Mouse (Mus musculus): Measurements from ENCODE around the gene Dut. TPM values are rescaled to one million over a fixed set of nuclear protein-coding genes. Genes with fewer than 3 reads are reported as not detected.

Dut gene
- polyA plus RNA-seq, 1 experiment from 2014 or later, result 105 TPM

DNA sequence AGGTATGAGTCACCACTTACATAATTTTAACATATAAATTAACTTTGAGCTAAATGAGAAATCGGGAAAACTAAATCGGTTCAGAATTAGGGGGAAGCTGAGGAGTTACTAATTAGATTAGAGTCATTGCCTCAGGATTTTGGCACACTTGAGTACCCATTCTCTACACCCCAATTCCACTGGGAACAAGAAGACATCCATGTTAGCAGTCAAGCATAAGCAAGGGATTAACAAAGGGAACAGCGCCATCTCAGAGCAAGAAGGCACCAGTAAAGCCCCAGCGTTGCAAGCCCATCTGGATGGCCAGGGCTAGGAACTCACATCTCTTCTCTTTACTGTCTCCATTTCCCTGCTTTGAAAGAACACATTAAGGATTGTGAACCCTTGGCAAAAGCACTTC is 38.8 kb downstream of the Dut start:
- H3K9me3 ChIP-seq (replicated peaks), result no peaks in the 10 kb centered on the region
- 70% methylated on average over 4 of the region's 4 CpGs for WGBS
- H3K4me2 ChIP-seq (replicated peaks), result no peak overlapping the region
- no peak for ATAC-seq (ENCODE audit: insufficient number of reproducible peaks, low FRiP score, low TSS enrichment, low read depth)
- H3K36me3 ChIP-seq, result no peaks in the 10 kb centered on the region
- H3K4me3 ChIP-seq (replicated peaks), result no peak overlapping the region
- no peak overlapping the region for H3K27ac ChIP-seq (replicated peaks)
- H3K9ac ChIP-seq, result no peak overlapping the region
- H3K4me1 ChIP-seq, result peaks cover 7% of the 10 kb centered on the region; the same call in 1 of the 2 replicates
- H3K27me3 ChIP-seq, result no peaks in the 10 kb centered on the region

DNA sequence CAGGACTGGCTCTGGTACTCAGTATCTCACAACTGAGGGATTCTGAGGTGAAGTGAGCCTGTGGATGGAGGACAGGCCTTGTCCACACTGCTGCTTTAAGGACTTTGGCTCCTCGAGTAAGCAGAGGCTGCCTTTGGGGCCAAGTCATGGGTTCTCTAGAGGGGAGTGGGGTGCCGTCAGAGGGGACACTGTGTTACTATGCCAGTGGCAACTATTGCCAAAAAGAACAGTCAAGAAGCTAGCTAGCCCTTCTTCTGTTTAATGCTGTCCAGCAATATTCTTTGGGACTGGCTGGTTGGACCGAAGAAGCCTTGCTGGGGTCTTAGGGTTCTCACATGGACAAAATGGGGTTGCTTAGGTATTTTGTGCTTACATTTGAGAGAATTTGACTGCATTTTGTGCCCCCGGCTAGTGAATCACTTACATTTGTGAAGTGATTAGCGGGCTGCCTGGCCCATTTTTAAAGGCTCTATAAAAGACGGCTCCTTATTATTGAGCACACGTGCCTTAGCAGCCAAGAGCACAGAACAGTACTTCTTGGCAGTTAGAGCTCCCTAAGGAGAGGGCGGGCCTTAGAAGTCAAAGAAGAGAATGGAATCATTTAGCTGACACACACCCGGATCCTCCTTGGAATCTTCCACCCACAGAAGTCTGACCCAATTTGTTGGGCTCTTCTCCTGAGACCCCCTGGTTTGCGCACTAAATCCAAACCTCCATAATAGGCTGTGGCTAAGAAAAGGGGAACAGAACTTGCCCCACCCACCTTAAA is 43.4 kb downstream of the Dut start:
- peak; percentile 65; the same call in 1 of the 2 replicates for ATAC-seq (ENCODE audit: insufficient number of reproducible peaks, low FRiP score, low TSS enrichment, low read depth)
- peaks cover 8% of the 10 kb centered on the region; the same call in 1 of the 2 replicates for H3K4me1 ChIP-seq
- no peaks in the 10 kb centered on the region for H3K9me3 ChIP-seq (replicated peaks)
- no peaks in the 10 kb centered on the region for H3K36me3 ChIP-seq
- no peak overlapping the region for H3K9ac ChIP-seq
- no peak overlapping the region for H3K4me3 ChIP-seq (replicated peaks)
- no peaks in the 10 kb centered on the region for H3K27me3 ChIP-seq
- 61% methylated on average over 10 of the region's 10 CpGs for WGBS
- H3K27ac ChIP-seq (replicated peaks), result no peak overlapping the region
- no peak overlapping the region for H3K4me2 ChIP-seq (replicated peaks)

DNA sequence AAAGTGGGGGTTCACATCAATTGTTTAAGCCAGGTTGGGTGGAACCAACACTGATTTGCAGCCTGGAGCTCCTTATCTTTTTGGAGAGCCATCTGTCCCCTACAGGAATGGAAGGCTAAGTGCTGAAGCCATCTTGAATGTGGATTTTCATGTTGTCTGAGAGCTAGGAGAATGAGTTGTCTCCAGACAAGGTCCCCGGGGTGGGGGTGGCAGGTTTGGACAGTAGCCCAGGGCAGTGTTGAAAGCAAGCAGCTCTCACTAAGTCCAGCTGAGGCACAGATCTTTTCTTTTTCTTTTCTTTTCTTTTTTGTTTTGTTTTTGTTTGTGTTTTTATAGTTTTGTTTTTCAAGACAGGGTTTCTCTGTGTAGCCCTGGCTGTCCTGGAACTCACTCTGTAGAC is 44.1 kb downstream of the Dut start:
- 73% methylated on average over 1 of the region's 1 CpGs for WGBS
- H3K36me3 ChIP-seq, result no peaks in the 10 kb centered on the region
- no peak overlapping the region for H3K4me3 ChIP-seq (replicated peaks)
- no peak overlapping the region for H3K27ac ChIP-seq (replicated peaks)
- ATAC-seq (ENCODE audit: insufficient number of reproducible peaks, low FRiP score, low TSS enrichment, low read depth), result no peak
- H3K27me3 ChIP-seq, result no peaks in the 10 kb centered on the region
- no peaks in the 10 kb centered on the region for H3K9me3 ChIP-seq (replicated peaks)
- H3K4me2 ChIP-seq (replicated peaks), result no peak overlapping the region
- peaks cover 8% of the 10 kb centered on the region; the same call in 1 of the 2 replicates for H3K4me1 ChIP-seq
- no peak overlapping the region for H3K9ac ChIP-seq

GRCm38 (mm10) chr2:125292616-125293015 is 45.6 kb downstream of the Dut start:
- no peak overlapping the region for H3K9ac ChIP-seq
- WGBS, result 59% methylated on average over 7 of the region's 7 CpGs
- H3K9me3 ChIP-seq (replicated peaks), result no peaks in the 10 kb centered on the region
- no peaks in the 10 kb centered on the region for H3K36me3 ChIP-seq
- no peak for ATAC-seq (ENCODE audit: insufficient number of reproducible peaks, low FRiP score, low TSS enrichment, low read depth)
- no peak overlapping the region for H3K4me3 ChIP-seq (replicated peaks)
- no peak overlapping the region for H3K27ac ChIP-seq (replicated peaks)
- peaks cover 8% of the 10 kb centered on the region; the same call in 1 of the 2 replicates for H3K4me1 ChIP-seq
- H3K4me2 ChIP-seq (replicated peaks), result no peak overlapping the region
- H3K27me3 ChIP-seq, result no peaks in the 10 kb centered on the region

DNA sequence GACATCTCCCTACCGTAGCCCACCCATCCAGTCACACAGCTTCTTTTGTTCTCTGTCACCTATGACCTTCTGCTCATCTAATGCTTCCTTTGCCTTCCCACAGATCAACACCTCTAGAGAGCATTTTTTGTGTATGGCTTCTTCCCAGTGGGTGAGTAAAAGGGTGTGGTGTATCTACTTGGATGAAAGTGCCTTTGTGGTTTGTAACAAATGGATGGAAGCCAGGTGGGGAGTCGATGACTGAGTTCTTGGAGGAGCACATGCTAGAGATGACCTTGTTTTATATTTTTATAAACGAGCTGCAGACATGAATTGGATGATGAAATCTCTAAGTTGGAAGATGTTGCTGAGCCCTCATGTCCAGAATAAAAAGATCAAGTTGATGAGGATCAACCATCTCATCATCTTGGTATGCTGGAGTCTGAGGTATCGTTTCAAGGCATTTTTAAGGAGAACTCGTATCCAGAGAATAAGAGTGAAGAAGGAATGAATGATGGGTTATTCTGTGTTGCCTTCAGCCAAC is 47.0 kb downstream of the Dut start:
- H3K27ac ChIP-seq (replicated peaks), result no peak overlapping the region
- H3K9ac ChIP-seq, result no peak overlapping the region
- H3K36me3 ChIP-seq, result no peaks in the 10 kb centered on the region
- WGBS, result 59% methylated on average over 5 of the region's 5 CpGs
- no peak overlapping the region for H3K4me3 ChIP-seq (replicated peaks)
- no peak overlapping the region for H3K4me2 ChIP-seq (replicated peaks)
- H3K9me3 ChIP-seq (replicated peaks), result no peaks in the 10 kb centered on the region
- no peaks in the 10 kb centered on the region for H3K27me3 ChIP-seq
- no peak for ATAC-seq (ENCODE audit: insufficient number of reproducible peaks, low FRiP score, low TSS enrichment, low read depth)
- H3K4me1 ChIP-seq, result peaks cover 8% of the 10 kb centered on the region; the same call in 1 of the 2 replicates

DNA sequence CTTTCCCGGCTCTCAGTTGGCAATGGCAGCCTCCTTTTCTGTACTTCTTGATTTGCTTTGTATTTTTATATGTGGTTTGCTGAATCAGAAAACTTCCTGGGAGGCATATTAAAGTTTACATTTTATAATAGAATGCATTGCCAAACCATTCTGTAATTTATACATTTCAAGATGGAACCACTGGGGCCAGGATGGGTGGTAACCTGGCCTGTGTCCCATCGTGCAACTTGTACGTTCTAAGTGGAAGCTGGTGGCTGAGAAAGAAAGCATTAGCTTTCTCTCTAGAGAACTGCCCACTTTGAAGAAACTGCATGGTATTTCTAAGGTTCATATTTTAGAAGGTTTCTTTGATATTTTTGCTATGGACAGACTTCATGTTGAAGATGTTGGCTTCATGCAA is 48.5 kb downstream of the Dut start:
- no peak overlapping the region for H3K27ac ChIP-seq (replicated peaks)
- 60% methylated on average over 3 of the region's 3 CpGs for WGBS
- no peaks in the 10 kb centered on the region for H3K36me3 ChIP-seq
- no peak overlapping the region for H3K4me2 ChIP-seq (replicated peaks)
- no peaks in the 10 kb centered on the region for H3K9me3 ChIP-seq (replicated peaks)
- H3K4me1 ChIP-seq, result 0 out of 2 replicates have a peak, but pooled peaks cover 3% of the 10 kb centered on the region
- no peak for ATAC-seq (ENCODE audit: insufficient number of reproducible peaks, low FRiP score, low TSS enrichment, low read depth)
- no peak overlapping the region for H3K4me3 ChIP-seq (replicated peaks)
- no peak overlapping the region for H3K9ac ChIP-seq
- no peaks in the 10 kb centered on the region for H3K27me3 ChIP-seq

- H3K27ac ChIP-seq (replicated peaks), result no peak overlapping the region
- no peak overlapping the region for H3K9ac ChIP-seq
- no peaks in the 10 kb centered on the region for H3K27me3 ChIP-seq
- no peak for ATAC-seq (ENCODE audit: insufficient number of reproducible peaks, low FRiP score, low TSS enrichment, low read depth)
- H3K4me1 ChIP-seq, result peaks cover 12% of the 10 kb centered on the region; the same call in 1 of the 2 replicates
- H3K4me2 ChIP-seq (replicated peaks), result no peak overlapping the region
- H3K4me3 ChIP-seq (replicated peaks), result no peak overlapping the region
- no peaks in the 10 kb centered on the region; the same call in 1 of the 2 replicates for H3K36me3 ChIP-seq
- H3K9me3 ChIP-seq (replicated peaks), result no peaks in the 10 kb centered on the region
- 89% methylated on average over 1 of the region's 1 CpGs for WGBS
Observed at GRCm38 (mm10) chr2:125298841-125299240, 51.9 kb downstream of the Dut start.

GRCm38 (mm10) chr2:125301877-125302624 is 55.1 kb downstream of the Dut start:
- Histone ChIP-seq H3K9ac (no peak overlapping the region), H3K36me3 (peaks cover 16% of the 10 kb centered on the region), H3K4me3 (replicated peaks) (no peak overlapping the region), H3K4me1 (peaks cover 12% of the 10 kb centered on the region; the same call in 1 of the 2 replicates), H3K4me2 (replicated peaks) (no peak overlapping the region), H3K9me3 (replicated peaks) (no peaks in the 10 kb centered on the region), H3K27ac (replicated peaks) (peak overlapping the region; percentile 63), H3K27me3 (no peaks in the 10 kb centered on the region)
- peak; percentile 65 for ATAC-seq (ENCODE audit: insufficient number of reproducible peaks, low FRiP score, low TSS enrichment, low read depth)
- 31% methylated on average over 9 of the region's 9 CpGs for WGBS

GRCm38 (mm10) chr2:125302625-125302924 is 55.6 kb downstream of the Dut start:
- H3K4me2 ChIP-seq (replicated peaks), result no peak overlapping the region
- peaks cover 21% of the 10 kb centered on the region for H3K36me3 ChIP-seq
- 77% methylated on average over 8 of the region's 8 CpGs for WGBS
- no peak overlapping the region for H3K9ac ChIP-seq
- H3K27ac ChIP-seq (replicated peaks), result peak overlapping the region; percentile 63
- H3K9me3 ChIP-seq (replicated peaks), result no peaks in the 10 kb centered on the region
- ATAC-seq (ENCODE audit: insufficient number of reproducible peaks, low FRiP score, low TSS enrichment, low read depth), result no peak
- H3K27me3 ChIP-seq, result no peaks in the 10 kb centered on the region
- H3K4me3 ChIP-seq (replicated peaks), result no peak overlapping the region
- peaks cover 12% of the 10 kb centered on the region; the same call in 1 of the 2 replicates for H3K4me1 ChIP-seq

GRCm38 (mm10) chr2:125303764-125304384 is 56.9 kb downstream of the Dut start:
- Histone ChIP-seq H3K4me3 (replicated peaks) (no peak overlapping the region), H3K27me3 (no peaks in the 10 kb centered on the region), H3K36me3 (peaks cover 34% of the 10 kb centered on the region), H3K4me1 (peaks cover 12% of the 10 kb centered on the region; the same call in 1 of the 2 replicates), H3K9me3 (replicated peaks) (no peaks in the 10 kb centered on the region), H3K9ac (no peak overlapping the region), H3K4me2 (replicated peaks) (no peak overlapping the region), H3K27ac (replicated peaks) (no peak overlapping the region)
- no peak for ATAC-seq (ENCODE audit: insufficient number of reproducible peaks, low FRiP score, low TSS enrichment, low read depth)
- 77% methylated on average over 5 of the region's 5 CpGs for WGBS

DNA sequence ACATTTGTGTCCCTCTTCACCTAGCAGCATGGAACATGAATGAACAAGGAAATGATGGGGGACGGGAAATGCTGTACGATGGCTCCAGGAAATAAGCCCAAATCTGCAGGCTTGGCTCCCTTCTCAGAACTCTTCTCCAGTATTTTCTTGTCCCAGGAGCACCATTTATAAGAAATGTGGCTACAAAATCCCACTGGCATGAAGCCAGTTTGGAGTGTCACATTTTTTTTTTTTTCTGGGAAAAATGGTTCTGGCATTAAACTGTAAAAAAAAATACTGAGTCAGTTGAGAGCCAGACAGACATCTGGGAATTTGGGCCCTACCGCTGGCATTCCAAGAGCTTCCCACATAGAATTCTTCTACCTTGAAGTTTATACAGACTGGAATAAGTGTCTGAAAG is 57.8 kb downstream of the Dut start:
- Histone ChIP-seq H3K9ac (no peak overlapping the region), H3K27me3 (no peaks in the 10 kb centered on the region), H3K27ac (replicated peaks) (no peak overlapping the region), H3K4me2 (replicated peaks) (no peak overlapping the region), H3K9me3 (replicated peaks) (no peaks in the 10 kb centered on the region), H3K4me1 (peaks cover 12% of the 10 kb centered on the region; the same call in 1 of the 2 replicates), H3K4me3 (replicated peaks) (no peak overlapping the region), H3K36me3 (peaks cover 43% of the 10 kb centered on the region)
- ATAC-seq (ENCODE audit: insufficient number of reproducible peaks, low FRiP score, low TSS enrichment, low read depth), result no peak
- 85% methylated on average over 3 of the region's 3 CpGs for WGBS
